Mouse (Mus musculus) midbrain, embryonic 16.5 days (tissue): ENCODE data around the gene Phf12. TPM values are rescaled to one million over a fixed set of nuclear protein-coding genes. Genes with fewer than 3 reads are reported as not detected.

Source experiments
- ATAC-seq: fragments of 200-750 bp; cut with Nextera tagmentation; 2 replicates; pipeline ENCODE4 v1.8.0; 2017; ENCODE audit warnings: moderate TSS enrichment
- H3K27ac ChIP-seq: fragments of 300-500 bp; sonication (generic); 2 replicates; pipeline ENCODE4 v1.5.1; 2014; ENCODE audit warnings: mild to moderate bottlenecking, low read length, mixed read lengths
- H3K27me3 ChIP-seq: fragments of 300-500 bp; sonication (generic); 2 replicates; pipeline ENCODE4 v1.6.1; 2014; ENCODE audit warnings: low read depth, low read length, mixed read lengths; ENCODE audit not compliant: control insufficient read depth, insufficient read depth
- H3K36me3 ChIP-seq: fragments of 300-500 bp; sonication (generic); 2 replicates; pipeline ENCODE4 v1.6.1; 2014; ENCODE audit warnings: mild to moderate bottlenecking, low read length, moderate library complexity, mixed read lengths; ENCODE audit not compliant: control insufficient read depth, insufficient read depth
- H3K4me1 ChIP-seq: fragments of 300-500 bp; sonication (generic); 2 replicates; pipeline ENCODE4 v1.6.1; 2014; ENCODE audit warnings: mild to moderate bottlenecking, low read length, mixed read lengths; ENCODE audit not compliant: control insufficient read depth, insufficient read depth
- H3K4me2 ChIP-seq: fragments of 300-500 bp; sonication (generic); 2 replicates; pipeline ENCODE4 v1.6.1; 2014; ENCODE audit warnings: mild to moderate bottlenecking, low read length, mixed read lengths
- H3K4me3 ChIP-seq: fragments of 300-500 bp; sonication (generic); 2 replicates; pipeline ENCODE4 v1.5.1; 2014; ENCODE audit warnings: low read depth, mild to moderate bottlenecking, low read length, moderate library complexity, mixed read lengths
- H3K9ac ChIP-seq: fragments of 300-500 bp; sonication (generic); 2 replicates; pipeline ENCODE4 v1.6.1; 2014; ENCODE audit warnings: low read depth, low read length, mixed read lengths
- H3K9me3 ChIP-seq: fragments of 300-500 bp; sonication (generic); replicated peaks from 2 replicates; pipeline ENCODE4 v1.6.1; 2014; ENCODE audit warnings: mild to moderate bottlenecking, low read length, mixed read lengths; ENCODE audit not compliant: control insufficient read depth, poor library complexity, severe bottlenecking
- WGBS: fragments of 180-500 bp; shearing (Covaris S2); extraction: QIAGEN DNeasy Blood & Tissue Kit; methylation state at CpG from one replicate; pipeline ENCODE4 v1.1.7; 2014; 5-methylcytosine and 5-hydroxymethylcytosine counted together
- polyA plus RNA-seq: library from polyadenylated mRNA; unstranded; fragments of >200 nt; fragmentation: Nextera tagmentation; extraction: Ambion mirVana; gene quantifications from 2 replicates; pipeline ENCODE4 v1.2.1, GENCODE M21; 2015

Gene Phf12
- polyA plus RNA-seq: 11.8 and 17.8 TPM in 2 replicates

- Histone ChIP-seq H3K27me3 (no peaks in the 10 kb centered on the region), H3K9ac (peak within 1 kb of the TSS; percentile 92), H3K27ac (peak within 1 kb of the TSS; percentile 99), H3K4me1 (peaks cover 17% of the 10 kb centered on the region), H3K36me3 (peaks cover 4% of the 10 kb centered on the region; the same call in 1 of the 2 replicates), H3K4me3 (peak within 1 kb of the TSS; percentile 97), H3K4me2 (peak within 1 kb of the TSS; percentile 80), H3K9me3 (no peaks in the 10 kb centered on the region)
- under 1% methylated on average over 62 of the region's 62 CpGs for WGBS
- ATAC-seq: peak; percentile 91
Observed at GRCm38 (mm10) chr11:77982441-77982905, at the start of gene Phf12. Phf12 (plus strand) TSS chr11:77982754.

- H3K27me3 ChIP-seq: peaks cover 2% of the 10 kb centered on the region; the same call in 1 of the 2 replicates
- 8% methylated on average over 4 of the region's 4 CpGs for WGBS
- peak overlapping the region; percentile 67 for H3K27ac ChIP-seq
- H3K36me3 ChIP-seq: no peaks in the 10 kb centered on the region
- H3K4me3 ChIP-seq: peak overlapping the region; percentile 89
- H3K9me3 ChIP-seq: no peaks in the 10 kb centered on the region
- H3K4me2 ChIP-seq: peak overlapping the region; percentile 66
- ATAC-seq: no peak
- H3K4me1 ChIP-seq: peaks cover 60% of the 10 kb centered on the region
- peak overlapping the region; percentile 95 for H3K9ac ChIP-seq
Observed at GRCm38 (mm10) chr11:77934111-77934521, 48.4 kb upstream of the Phf12 start.

GRCm38 (mm10) chr11:77934568-77935311 is 47.8 kb upstream of the Phf12 start:
- H3K36me3 ChIP-seq: no peaks in the 10 kb centered on the region
- peak overlapping the region; percentile 89 for H3K4me3 ChIP-seq
- H3K27me3 ChIP-seq: peaks cover 2% of the 10 kb centered on the region; the same call in 1 of the 2 replicates
- no peaks in the 10 kb centered on the region for H3K9me3 ChIP-seq
- H3K9ac ChIP-seq: peak overlapping the region; percentile 95
- no peak for ATAC-seq
- H3K4me2 ChIP-seq: peak overlapping the region; percentile 66
- WGBS: 47% methylated on average over 5 of the region's 5 CpGs
- H3K27ac ChIP-seq: peak overlapping the region; percentile 67; the same call in 1 of the 2 replicates
- H3K4me1 ChIP-seq: peaks cover 59% of the 10 kb centered on the region

- H3K9me3 ChIP-seq: no peaks in the 10 kb centered on the region
- peaks cover 54% of the 10 kb centered on the region for H3K4me1 ChIP-seq
- no peak for ATAC-seq
- H3K27me3 ChIP-seq: peaks cover 2% of the 10 kb centered on the region; the same call in 1 of the 2 replicates
- 0 out of 2 replicates have a peak overlapping the region, but pooled peaks have one; percentile 6 for H3K4me3 ChIP-seq
- WGBS: 8% methylated on average over 8 of the region's 8 CpGs
- no peak overlapping the region for H3K27ac ChIP-seq
- peak overlapping the region; percentile 32 for H3K4me2 ChIP-seq
- H3K36me3 ChIP-seq: no peaks in the 10 kb centered on the region
- H3K9ac ChIP-seq: peak overlapping the region; percentile 47; the same call in 1 of the 2 replicates
Observed at GRCm38 (mm10) chr11:77936846-77937245, 45.7 kb upstream of the Phf12 start.

- ATAC-seq: no peak
- Histone ChIP-seq H3K27ac (no peak overlapping the region), H3K9me3 (no peaks in the 10 kb centered on the region), H3K9ac (no peak overlapping the region), H3K4me2 (no peak overlapping the region), H3K27me3 (peaks cover 2% of the 10 kb centered on the region; the same call in 1 of the 2 replicates), H3K36me3 (no peaks in the 10 kb centered on the region), H3K4me3 (no peak overlapping the region), H3K4me1 (peaks cover 51% of the 10 kb centered on the region)
- WGBS: 16% methylated on average over 4 of the region's 4 CpGs
Observed at GRCm38 (mm10) chr11:77937649-77938410, 44.7 kb upstream of the Phf12 start.

GRCm38 (mm10) chr11:77942230-77942629 is 40.3 kb upstream of the Phf12 start:
- H3K9ac ChIP-seq: peak overlapping the region; percentile 31; the same call in 1 of the 2 replicates
- no peaks in the 10 kb centered on the region for H3K36me3 ChIP-seq
- no peak overlapping the region for H3K4me3 ChIP-seq
- 0 out of 2 replicates have a peak, but pooled peaks have one; percentile 37 for ATAC-seq
- H3K9me3 ChIP-seq: no peaks in the 10 kb centered on the region
- no peaks in the 10 kb centered on the region for H3K27me3 ChIP-seq
- 15% methylated on average over 5 of the region's 5 CpGs for WGBS
- H3K4me1 ChIP-seq: peaks cover 16% of the 10 kb centered on the region
- peak overlapping the region; percentile 58 for H3K27ac ChIP-seq
- H3K4me2 ChIP-seq: no peak overlapping the region

- Histone ChIP-seq H3K36me3 (no peaks in the 10 kb centered on the region), H3K27ac (no peak overlapping the region), H3K4me2 (peak overlapping the region; percentile 28; the same call in 1 of the 2 replicates), H3K4me3 (no peak overlapping the region), H3K9ac (no peak overlapping the region; the same call in 1 of the 2 replicates), H3K9me3 (no peaks in the 10 kb centered on the region), H3K4me1 (peaks cover 10% of the 10 kb centered on the region), H3K27me3 (no peaks in the 10 kb centered on the region)
- WGBS: 8% methylated on average over 9 of the region's 9 CpGs
- peak; percentile 34; the same call in 1 of the 2 replicates for ATAC-seq
Observed at GRCm38 (mm10) chr11:77947860-77948259, 34.7 kb upstream of the Phf12 start.

- no peak for ATAC-seq
- H3K9me3 ChIP-seq: no peaks in the 10 kb centered on the region
- H3K27me3 ChIP-seq: no peaks in the 10 kb centered on the region
- H3K4me3 ChIP-seq: no peak overlapping the region
- WGBS: 28% methylated on average over 12 of the region's 12 CpGs
- peaks cover 17% of the 10 kb centered on the region; the same call in 1 of the 2 replicates for H3K36me3 ChIP-seq
- peaks cover 10% of the 10 kb centered on the region; the same call in 1 of the 2 replicates for H3K4me1 ChIP-seq
- no peak overlapping the region for H3K4me2 ChIP-seq
- H3K9ac ChIP-seq: no peak overlapping the region
- no peak overlapping the region for H3K27ac ChIP-seq
Observed at GRCm38 (mm10) chr11:77950125-77950685, 32.3 kb upstream of the Phf12 start.
